In genomic region chr3:96170276-96170675, GRCm38 (mm10) we compare ENCODE assay signal across 10 mouse cellular contexts. TPM values are rescaled to one million over a fixed set of nuclear protein-coding genes. Genes with fewer than 3 reads are reported as not detected.
DNase-seq lines count a peak whose midpoint lies in the region; ATAC-seq lines count a peak whose summit lies in the region.
"Had no signal": no experiment of that assay in that cellular context is flagged by ENCODE, and none has a peak within 500 bp of the region (broad histone marks: within the 10 kb centered on the region; RNA-seq: fewer than 3 reads in every experiment).

No protein-coding gene starts in this region.

- no peaks in the 10 kb centered on the region for H3K27me3 ChIP-seq in heart, embryonic 13.5 days (replicated peaks)
- H3K27me3 ChIP-seq in midbrain, embryonic 13.5 days: no peaks in the 10 kb centered on the region
- H3K27me3 ChIP-seq in midbrain, embryonic 11.5 days (ENCODE audit: control insufficient read depth, insufficient read depth, low read length): no peaks in the 10 kb centered on the region
- H3K27me3 ChIP-seq in embryonic facial prominence, embryonic 12.5 days: no peaks in the 10 kb centered on the region
- H3K27me3 ChIP-seq in stomach, embryonic 15.5 days (replicated peaks): no peaks in the 10 kb centered on the region

- H3K27ac ChIP-seq in heart, embryonic 13.5 days (replicated peaks): peak overlapping the region; percentile 99; the same call in 1 of the 2 replicates
- no peak overlapping the region; the same call in 1 of the 2 replicates for H3K27ac ChIP-seq in midbrain, embryonic 13.5 days
- H3K27ac ChIP-seq in midbrain, embryonic 11.5 days (ENCODE audit: low read depth, low read length): no peak overlapping the region
- H3K27ac ChIP-seq in embryonic facial prominence, embryonic 12.5 days: no peak overlapping the region
- H3K27ac ChIP-seq in stomach, embryonic 15.5 days: peak overlapping the region; percentile 99; the same call in 1 of the 2 replicates

- no peak overlapping the region; the same call in 1 of the 2 replicates for H3K4me2 ChIP-seq in heart, embryonic 13.5 days
- H3K4me2 ChIP-seq in midbrain, embryonic 13.5 days (replicated peaks): peak overlapping the region; percentile 99; the same call in 1 of the 2 replicates
- H3K4me2 ChIP-seq in midbrain, embryonic 11.5 days: no peak overlapping the region
- no peak overlapping the region for H3K4me2 ChIP-seq in embryonic facial prominence, embryonic 12.5 days (replicated peaks)
- no peak overlapping the region for H3K4me2 ChIP-seq in stomach, embryonic 15.5 days

- H3K9ac ChIP-seq in heart, embryonic 13.5 days: peak overlapping the region; percentile 95; the same call in 1 of the 2 replicates
- peak overlapping the region; percentile 37; the same call in 1 of the 2 replicates for H3K9ac ChIP-seq in midbrain, embryonic 13.5 days (replicated peaks)
- H3K9ac ChIP-seq in midbrain, embryonic 11.5 days (ENCODE audit: low read length): no peak overlapping the region
- peak overlapping the region; percentile 38; the same call in 1 of the 2 replicates for H3K9ac ChIP-seq in embryonic facial prominence, embryonic 12.5 days
- no peak overlapping the region for H3K9ac ChIP-seq in stomach, embryonic 15.5 days

- no peak overlapping the region for H3K4me3 ChIP-seq in heart, embryonic 13.5 days
- no peak overlapping the region for H3K4me3 ChIP-seq in midbrain, embryonic 13.5 days (replicated peaks)
- no peak overlapping the region for H3K4me3 ChIP-seq in midbrain, embryonic 11.5 days (ENCODE audit: low read depth, low read length)
- H3K4me3 ChIP-seq in embryonic facial prominence, embryonic 12.5 days: no peak overlapping the region
- H3K4me3 ChIP-seq in stomach, embryonic 15.5 days (replicated peaks): no peak overlapping the region

- H3K4me1 ChIP-seq in heart, embryonic 13.5 days: peaks cover 34% of the 10 kb centered on the region
- H3K4me1 ChIP-seq in midbrain, embryonic 13.5 days (replicated peaks): peaks cover 40% of the 10 kb centered on the region
- H3K4me1 ChIP-seq in midbrain, embryonic 11.5 days (ENCODE audit: control insufficient read depth, insufficient read depth, low read length): peaks cover 15% of the 10 kb centered on the region
- H3K4me1 ChIP-seq in embryonic facial prominence, embryonic 12.5 days: peaks cover 25% of the 10 kb centered on the region
- H3K4me1 ChIP-seq in stomach, embryonic 15.5 days: peaks cover 20% of the 10 kb centered on the region

- WGBS in heart, embryonic 13.5 days: 87% methylated on average over 4 of the region's 4 CpGs
- WGBS in midbrain, embryonic 13.5 days: 90% methylated on average over 4 of the region's 4 CpGs
- 90% methylated on average over 4 of the region's 4 CpGs for WGBS in midbrain, embryonic 11.5 days
- 84% methylated on average over 4 of the region's 4 CpGs for WGBS in embryonic facial prominence, embryonic 12.5 days
- 94% methylated on average over 4 of the region's 4 CpGs for WGBS in stomach, embryonic 15.5 days

- intact Hi-C loops in heart, postnatal 25 days (cut with DNase I): loop anchor here (2.0 kb wide), 1 partner anchor 49 kb away; the partner anchor contains the start of genes Bola1 and Hist2h2ab

- DNase-seq in heart, postnatal 25 days (ENCODE audit: low spot score): no peak
- no peak for DNase-seq in midbrain, embryonic 11.5 days (ENCODE audit: low spot score, missing footprints)
- no peak for DNase-seq in urinary bladder, postnatal 25 days (ENCODE audit: low spot score)
- DNase-seq: layer of hippocampus, postnatal 36 days had no signal

- H3K9me3 ChIP-seq in heart, embryonic 13.5 days: no peaks in the 10 kb centered on the region
- H3K9me3 ChIP-seq in midbrain, embryonic 13.5 days: no peaks in the 10 kb centered on the region
- no peaks in the 10 kb centered on the region for H3K9me3 ChIP-seq in midbrain, embryonic 11.5 days (ENCODE audit: control insufficient read depth, low read length)
- no peaks in the 10 kb centered on the region for H3K9me3 ChIP-seq in embryonic facial prominence, embryonic 12.5 days
- no peaks in the 10 kb centered on the region for H3K9me3 ChIP-seq in stomach, embryonic 15.5 days

- no peak for ATAC-seq in heart, embryonic 13.5 days (ENCODE audit: extremely low read depth, insufficient number of reproducible peaks, low FRiP score, low TSS enrichment)
- no peak for ATAC-seq in midbrain, embryonic 13.5 days
- ATAC-seq in midbrain, embryonic 11.5 days (ENCODE audit: low FRiP score): no peak
- no peak for ATAC-seq in embryonic facial prominence, embryonic 12.5 days (ENCODE audit: insufficient number of reproducible peaks, insufficient read depth, low FRiP score, low TSS enrichment)
- ATAC-seq in stomach, embryonic 15.5 days (ENCODE audit: insufficient read depth, low FRiP score, low read depth): no peak
- ATAC-seq: lung, postnatal 0 days had no signal

- H3K36me3 ChIP-seq in heart, embryonic 13.5 days: peaks cover 33% of the 10 kb centered on the region
- peaks cover 20% of the 10 kb centered on the region for H3K36me3 ChIP-seq in midbrain, embryonic 13.5 days
- 0 out of 2 replicates have a peak, but pooled peaks cover 2% of the 10 kb centered on the region for H3K36me3 ChIP-seq in midbrain, embryonic 11.5 days (ENCODE audit: control insufficient read depth, insufficient read depth, low read length)
- peaks cover 29% of the 10 kb centered on the region for H3K36me3 ChIP-seq in embryonic facial prominence, embryonic 12.5 days
- H3K36me3 ChIP-seq in stomach, embryonic 15.5 days: no peaks in the 10 kb centered on the region

RNA-seq across cellular contexts. Expression of gene Sf3b4, which starts 1.9 kb away (rescaled TPM):
- polyA plus RNA-seq in heart, embryonic 13.5 days (2015; fragmentation: Nextera tagmentation; extraction: Ambion mirVana): 97.7 and 98.6 TPM in 2 replicates
- 10 to 100 TPM; 16.9 to 17.2 TPM for total RNA-seq in heart, postnatal 25 days (2021)
- 152 and 154 TPM in 2 replicates for polyA plus RNA-seq in midbrain, embryonic 13.5 days (2015; fragmentation: Nextera tagmentation; extraction: Ambion mirVana)
- polyA plus RNA-seq in midbrain, embryonic 11.5 days (2014; fragmentation: Nextera tagmentation; extraction: Ambion mirVana): 187 and 216 TPM in 2 replicates
- 181 and 190 TPM in 2 replicates for polyA plus RNA-seq in embryonic facial prominence, embryonic 12.5 days (2016; fragmentation: Nextera tagmentation; extraction: Ambion mirVana)
- polyA plus RNA-seq in stomach, embryonic 15.5 days (2015; fragmentation: Nextera tagmentation; extraction: Ambion mirVana): 135 and 139 TPM in 2 replicates

RNA-seq across cellular contexts. Expression of gene Mtmr11, which starts 8.5 kb away (rescaled TPM):
- polyA plus RNA-seq in heart, embryonic 13.5 days (2015; fragmentation: Nextera tagmentation; extraction: Ambion mirVana): 6.4 and 7.2 TPM in 2 replicates
- 1 to 10 TPM; 3.2 TPM for total RNA-seq in heart, postnatal 25 days (2021)
- 9.1 and 12.2 TPM in 2 replicates for polyA plus RNA-seq in midbrain, embryonic 13.5 days (2015; fragmentation: Nextera tagmentation; extraction: Ambion mirVana)
- polyA plus RNA-seq in midbrain, embryonic 11.5 days (2014; fragmentation: Nextera tagmentation; extraction: Ambion mirVana): 10.5 and 12.8 TPM in 2 replicates
- 37.1 and 39.5 TPM in 2 replicates for polyA plus RNA-seq in embryonic facial prominence, embryonic 12.5 days (2016; fragmentation: Nextera tagmentation; extraction: Ambion mirVana)
- 13.7 and 15.0 TPM in 2 replicates for polyA plus RNA-seq in stomach, embryonic 15.5 days (2015; fragmentation: Nextera tagmentation; extraction: Ambion mirVana)

RNA-seq across cellular contexts. Expression of gene Sv2a, which starts 10.7 kb away (rescaled TPM):
- 13.5 and 14.0 TPM in 2 replicates for polyA plus RNA-seq in heart, embryonic 13.5 days (2015; fragmentation: Nextera tagmentation; extraction: Ambion mirVana)
- 1 to 10 TPM; 5.0 to 6.5 TPM for total RNA-seq in heart, postnatal 25 days (2021)
- 68.3 and 72.0 TPM in 2 replicates for polyA plus RNA-seq in midbrain, embryonic 13.5 days (2015; fragmentation: Nextera tagmentation; extraction: Ambion mirVana)
- polyA plus RNA-seq in midbrain, embryonic 11.5 days (2014; fragmentation: Nextera tagmentation; extraction: Ambion mirVana): 9.4 and 10.3 TPM in 2 replicates
- polyA plus RNA-seq in embryonic facial prominence, embryonic 12.5 days (2016; fragmentation: Nextera tagmentation; extraction: Ambion mirVana): 8.6 and 9.2 TPM in 2 replicates
- polyA plus RNA-seq in stomach, embryonic 15.5 days (2015; fragmentation: Nextera tagmentation; extraction: Ambion mirVana): 5.7 and 6.4 TPM in 2 replicates

RNA-seq across cellular contexts. Expression of gene Bola1, which starts 49.2 kb away (rescaled TPM):
- 42.5 and 46.7 TPM in 2 replicates for polyA plus RNA-seq in heart, embryonic 13.5 days (2015; fragmentation: Nextera tagmentation; extraction: Ambion mirVana)
- total RNA-seq in heart, postnatal 25 days (2021): 10 to 100 TPM; 19.3 to 22.2 TPM
- 67.7 and 70.4 TPM in 2 replicates for polyA plus RNA-seq in midbrain, embryonic 13.5 days (2015; fragmentation: Nextera tagmentation; extraction: Ambion mirVana)
- polyA plus RNA-seq in midbrain, embryonic 11.5 days (2014; fragmentation: Nextera tagmentation; extraction: Ambion mirVana): 70.4 and 83.9 TPM in 2 replicates
- 52.6 and 53.3 TPM in 2 replicates for polyA plus RNA-seq in embryonic facial prominence, embryonic 12.5 days (2016; fragmentation: Nextera tagmentation; extraction: Ambion mirVana)
- 54.8 and 55.0 TPM in 2 replicates for polyA plus RNA-seq in stomach, embryonic 15.5 days (2015; fragmentation: Nextera tagmentation; extraction: Ambion mirVana)

RNA-seq across cellular contexts. Expression of gene Hist2h2ab, which starts 49.4 kb away (rescaled TPM):
- not detected in 2 replicates for polyA plus RNA-seq in heart, embryonic 13.5 days (2015; fragmentation: Nextera tagmentation; extraction: Ambion mirVana)
- total RNA-seq in heart, postnatal 25 days (2021): 1 to 10 TPM; 3.0 to 3.4 TPM
- polyA plus RNA-seq in midbrain, embryonic 13.5 days (2015; fragmentation: Nextera tagmentation; extraction: Ambion mirVana): 0.71 TPM in 1 of 2 replicates, not detected in the other
- polyA plus RNA-seq in midbrain, embryonic 11.5 days (2014; fragmentation: Nextera tagmentation; extraction: Ambion mirVana): 0.86 and 1.7 TPM in 2 replicates
- polyA plus RNA-seq in embryonic facial prominence, embryonic 12.5 days (2016; fragmentation: Nextera tagmentation; extraction: Ambion mirVana): 1.5 and 1.6 TPM in 2 replicates
- 0.81 TPM in 1 of 2 replicates, not detected in the other for polyA plus RNA-seq in stomach, embryonic 15.5 days (2015; fragmentation: Nextera tagmentation; extraction: Ambion mirVana)
- polyA plus RNA-seq: myocyte had no signal

Comparison
In these comparisons a context has a peak if more than half of its experiments do, and no peak if none do; other contexts are left out.
1. H3K9ac ChIP-seq: peak in heart, embryonic 13.5 days (single experiment), midbrain, embryonic 13.5 days (single experiment) and embryonic facial prominence, embryonic 12.5 days (single experiment); none in midbrain, embryonic 11.5 days (single experiment) and stomach, embryonic 15.5 days (single experiment).
2. H3K27ac ChIP-seq: peak in heart, embryonic 13.5 days (single experiment) and stomach, embryonic 15.5 days (single experiment); none in midbrain, embryonic 13.5 days (single experiment), midbrain, embryonic 11.5 days (single experiment) and embryonic facial prominence, embryonic 12.5 days (single experiment).